ENCODE assay signal across 8 mouse cellular contexts in the genomic region with DNA sequence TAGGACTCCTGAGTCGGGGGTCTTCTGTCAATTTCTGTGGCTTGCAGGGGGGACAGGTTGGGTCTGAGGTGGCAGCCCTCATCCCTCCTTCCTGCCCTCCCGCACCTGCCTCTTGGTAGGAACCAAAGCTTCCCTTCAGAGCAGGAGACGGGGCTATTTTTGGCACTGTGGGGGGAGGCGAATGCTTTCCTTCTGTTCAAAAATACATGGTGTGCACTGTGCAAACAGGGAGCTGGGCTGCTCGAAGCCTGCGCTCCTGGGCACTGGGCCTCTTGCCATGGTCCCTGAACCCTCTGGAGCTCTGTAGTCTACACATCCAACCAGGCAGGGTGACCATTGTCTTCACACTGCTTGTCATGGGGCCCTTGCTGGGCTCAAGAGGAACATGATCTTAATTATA. TPM values are rescaled to one million over a fixed set of nuclear protein-coding genes. Genes with fewer than 3 reads are reported as not detected.
DNase-seq lines count a peak whose midpoint lies in the region; ATAC-seq lines count a peak whose summit lies in the region.

No protein-coding gene starts in this region.

- H3K27ac ChIP-seq in forebrain, embryonic 10.5 days: peak overlapping the region; percentile 72; the same call in 1 of the 2 replicates
- H3K27ac ChIP-seq in forebrain, embryonic 16.5 days (ENCODE audit: low read length): no peak overlapping the region
- H3K27ac ChIP-seq in stomach, embryonic 16.5 days (ENCODE audit: low read length): peak overlapping the region; percentile 81; the same call in 1 of the 2 replicates

- peaks cover 4% of the 10 kb centered on the region for H3K36me3 ChIP-seq in forebrain, embryonic 10.5 days (replicated peaks)
- no peaks in the 10 kb centered on the region for H3K36me3 ChIP-seq in forebrain, embryonic 16.5 days (ENCODE audit: control insufficient read depth, insufficient read depth)
- H3K36me3 ChIP-seq in stomach, embryonic 16.5 days (ENCODE audit: control insufficient read depth, insufficient read depth, low read length): no peaks in the 10 kb centered on the region

- DNase-seq in forebrain, embryonic 10.5 days (ENCODE audit: extremely low spot score, low spot score): no peak
- DNase-seq in thymus, postnatal 4 days: peak; percentile 34
- DNase-seq in thymus, postnatal 10 days (ENCODE audit: low spot score in 2 of 2): no peak
- DNase-seq in layer of hippocampus, postnatal 10 days (ENCODE audit: low spot score in 2 of 2): peak; percentile 45 to 52
- no peak for DNase-seq in embryo, embryonic 10.5 days (ENCODE audit: low spot score)

- H3K27me3 ChIP-seq in forebrain, embryonic 10.5 days (ENCODE audit: poor library complexity, severe bottlenecking): no peaks in the 10 kb centered on the region
- no peaks in the 10 kb centered on the region for H3K27me3 ChIP-seq in forebrain, embryonic 16.5 days (replicated peaks; ENCODE audit: control insufficient read depth, insufficient read depth, low read length)
- H3K27me3 ChIP-seq in stomach, embryonic 16.5 days (ENCODE audit: control insufficient read depth, insufficient read depth, low read length): no peaks in the 10 kb centered on the region

- ATAC-seq in forebrain, embryonic 16.5 days: no peak
- no peak for ATAC-seq in stomach, embryonic 16.5 days (ENCODE audit: insufficient read depth, low FRiP score)
- ATAC-seq in granulocyte monocyte progenitor cell, adult 5-6 weeks (replicated peaks; ENCODE audit: poor library complexity, severe bottlenecking): no peak

- no peak overlapping the region for H3K4me2 ChIP-seq in forebrain, embryonic 16.5 days (ENCODE audit: low read length)
- peak overlapping the region; percentile 15; the same call in 1 of the 2 replicates for H3K4me2 ChIP-seq in stomach, embryonic 16.5 days (ENCODE audit: low read depth, low read length)

- no peak overlapping the region for H3K4me3 ChIP-seq in forebrain, embryonic 10.5 days
- no peak overlapping the region for H3K4me3 ChIP-seq in forebrain, embryonic 16.5 days (replicated peaks; ENCODE audit: low read length)
- no peak overlapping the region for H3K4me3 ChIP-seq in stomach, embryonic 16.5 days (replicated peaks; ENCODE audit: low read length)

- WGBS in forebrain, embryonic 10.5 days: 80% methylated on average over 6 of the region's 6 CpGs
- WGBS in forebrain, embryonic 16.5 days: 38% methylated on average over 6 of the region's 6 CpGs
- WGBS in stomach, embryonic 16.5 days: 52% methylated on average over 6 of the region's 6 CpGs

- H3K9ac ChIP-seq in forebrain, embryonic 16.5 days (replicated peaks; ENCODE audit: low read depth, low read length): no peak overlapping the region
- peak overlapping the region; percentile 0; the same call in 1 of the 2 replicates for H3K9ac ChIP-seq in stomach, embryonic 16.5 days (ENCODE audit: low read length)

- no peaks in the 10 kb centered on the region for H3K9me3 ChIP-seq in forebrain, embryonic 10.5 days
- no peaks in the 10 kb centered on the region for H3K9me3 ChIP-seq in forebrain, embryonic 16.5 days (ENCODE audit: control insufficient read depth, low read length)
- no peaks in the 10 kb centered on the region for H3K9me3 ChIP-seq in stomach, embryonic 16.5 days (replicated peaks; ENCODE audit: control insufficient read depth, low read length)

- H3K4me1 ChIP-seq in forebrain, embryonic 10.5 days: peaks cover 70% of the 10 kb centered on the region
- H3K4me1 ChIP-seq in forebrain, embryonic 16.5 days (replicated peaks; ENCODE audit: control insufficient read depth, insufficient read depth, low read length): peaks cover 40% of the 10 kb centered on the region
- H3K4me1 ChIP-seq in stomach, embryonic 16.5 days (ENCODE audit: control insufficient read depth, insufficient read depth, low read length): peaks cover 40% of the 10 kb centered on the region

RNA-seq across cellular contexts. Expression of gene Ncs1, which starts 11.5 kb away (rescaled TPM):
- polyA plus RNA-seq in forebrain, embryonic 10.5 days (2016; fragmentation: Nextera tagmentation; extraction: Ambion mirVana): 43.3 and 47.8 TPM in 2 replicates
- 112 and 119 TPM in 2 replicates for polyA plus RNA-seq in forebrain, embryonic 16.5 days (2015; fragmentation: Nextera tagmentation; extraction: Ambion mirVana)
- total RNA-seq in layer of hippocampus, postnatal 10 days (2021): 100 to 1,000 TPM; 149 to 150 TPM
- polyA plus RNA-seq in stomach, embryonic 16.5 days (2015; fragmentation: Nextera tagmentation; extraction: Ambion mirVana): 21.3 and 22.2 TPM in 2 replicates
- total RNA-seq in granulocyte monocyte progenitor cell, adult 5-6 weeks (2014; fragmentation: Nextera tagmentation): 2.1 and 4.6 TPM in 2 replicates
- 2.5 and 3.2 TPM in 2 replicates for total RNA-seq in granulocyte monocyte progenitor cell, adult 5-6 weeks (2017)

RNA-seq across cellular contexts. Expression of gene Hmcn2, which starts 57.1 kb away (rescaled TPM):
- 0.22 TPM in 1 of 2 replicates, not detected in the other for polyA plus RNA-seq in forebrain, embryonic 10.5 days (2016; fragmentation: Nextera tagmentation; extraction: Ambion mirVana)
- 0.11 and 0.22 TPM in 2 replicates for polyA plus RNA-seq in forebrain, embryonic 16.5 days (2015; fragmentation: Nextera tagmentation; extraction: Ambion mirVana)
- total RNA-seq in layer of hippocampus, postnatal 10 days (2021): under 1 TPM; 0.27 to 0.56 TPM
- polyA plus RNA-seq in stomach, embryonic 16.5 days (2015; fragmentation: Nextera tagmentation; extraction: Ambion mirVana): 4.9 and 5.6 TPM in 2 replicates
- total RNA-seq in granulocyte monocyte progenitor cell, adult 5-6 weeks (2014; fragmentation: Nextera tagmentation): 0.09 TPM in 1 of 2 replicates, not detected in the other
- total RNA-seq in granulocyte monocyte progenitor cell, adult 5-6 weeks (2017): 0.15 TPM in 1 of 2 replicates, not detected in the other

Comparison
In these comparisons a context has a peak if more than half of its experiments do, and no peak if none do; other contexts are left out.
1. DNase-seq: peak in thymus, postnatal 4 days (single experiment) and layer of hippocampus, postnatal 10 days (2 of 2); none in forebrain, embryonic 10.5 days (single experiment), thymus, postnatal 10 days (0 of 2) and embryo, embryonic 10.5 days (single experiment).